Mouse (Mus musculus): ENCODE data around the gene Map2k5. TPM values are rescaled to one million over a fixed set of nuclear protein-coding genes. Genes with fewer than 3 reads are reported as not detected.
A peak's percentile ranks its signal among the peaks of the same experiment; 100 is the strongest.

The Map2k5 gene
- polyA plus RNA-seq, 1 experiment: 41.2 TPM

GRCm38 (mm10) chr9:63215031-63215430 lies 162.7 kb downstream of the Map2k5 start:
- TF ChIP-seq CTCF (IDR thresholded peaks at IDR 0.05; ENCODE audit: borderline replicate concordance, extremely low read depth, insufficient read depth, insufficient read length): no peak
- TF ChIP-seq POLR2A (IDR thresholded peaks at IDR 0.05; ENCODE audit: borderline replicate concordance, extremely low read depth, insufficient read depth, insufficient read length, poor library complexity, severe bottlenecking): no peak
- DNase-seq (ENCODE audit: low read depth): no peak

- peak; percentile 68 for DNase-seq (ENCODE audit: low read depth)
- TF ChIP-seq POLR2A (IDR thresholded peaks at IDR 0.05; ENCODE audit: borderline replicate concordance, extremely low read depth, insufficient read depth, insufficient read length, poor library complexity, severe bottlenecking) (no peak), CTCF (IDR thresholded peaks at IDR 0.05; ENCODE audit: borderline replicate concordance, extremely low read depth, insufficient read depth, insufficient read length) (no peak)
These were observed 170.9 kb downstream of the Map2k5 start for GRCm38 (mm10) chr9:63206769-63207276.

- no peak for DNase-seq (ENCODE audit: low read depth)
These were observed 174.2 kb downstream of the Map2k5 start for GRCm38 (mm10) chr9:63203461-63203860.

GRCm38 (mm10) chr9:63201376-63202323 lies 176.1 kb downstream of the Map2k5 start:
- TF ChIP-seq CTCF (IDR thresholded peaks at IDR 0.05; ENCODE audit: borderline replicate concordance, extremely low read depth, insufficient read depth, insufficient read length): no peak
- TF ChIP-seq POLR2A (IDR thresholded peaks at IDR 0.05; ENCODE audit: borderline replicate concordance, extremely low read depth, insufficient read depth, insufficient read length, poor library complexity, severe bottlenecking): no peak

More at GRCm38 (mm10) chr9:63203461-63203860, 174.2 kb downstream of the Map2k5 start:
- TF ChIP-seq CTCF (IDR thresholded peaks at IDR 0.05; ENCODE audit: borderline replicate concordance, extremely low read depth, insufficient read depth, insufficient read length): no peak
- TF ChIP-seq POLR2A (IDR thresholded peaks at IDR 0.05; ENCODE audit: borderline replicate concordance, extremely low read depth, insufficient read depth, insufficient read length, poor library complexity, severe bottlenecking): no peak

GRCm38 (mm10) chr9:63197252-63197651 lies 180.4 kb downstream of the Map2k5 start:
- peak; percentile 78 for DNase-seq (ENCODE audit: low read depth)
- TF ChIP-seq CTCF (IDR thresholded peaks at IDR 0.05; ENCODE audit: borderline replicate concordance, extremely low read depth, insufficient read depth, insufficient read length) (no peak), POLR2A (IDR thresholded peaks at IDR 0.05; ENCODE audit: borderline replicate concordance, extremely low read depth, insufficient read depth, insufficient read length, poor library complexity, severe bottlenecking) (no peak)

More at GRCm38 (mm10) chr9:63201376-63202323, 176.1 kb downstream of the Map2k5 start:
- DNase-seq (ENCODE audit: low read depth): no peak

- TF ChIP-seq CTCF (IDR thresholded peaks at IDR 0.05; ENCODE audit: borderline replicate concordance, extremely low read depth, insufficient read depth, insufficient read length) (no peak), POLR2A (IDR thresholded peaks at IDR 0.05; ENCODE audit: borderline replicate concordance, extremely low read depth, insufficient read depth, insufficient read length, poor library complexity, severe bottlenecking) (no peak)
These were observed 181.5 kb downstream of the Map2k5 start for GRCm38 (mm10) chr9:63196114-63196682.

GRCm38 (mm10) chr9:63195523-63195922 lies 182.2 kb downstream of the Map2k5 start:
- no peak for DNase-seq (ENCODE audit: low read depth)
- TF ChIP-seq CTCF (IDR thresholded peaks at IDR 0.05; ENCODE audit: borderline replicate concordance, extremely low read depth, insufficient read depth, insufficient read length): no peak
- TF ChIP-seq POLR2A (IDR thresholded peaks at IDR 0.05; ENCODE audit: borderline replicate concordance, extremely low read depth, insufficient read depth, insufficient read length, poor library complexity, severe bottlenecking): no peak

More at GRCm38 (mm10) chr9:63196114-63196682, 181.5 kb downstream of the Map2k5 start:
- DNase-seq (ENCODE audit: low read depth): no peak

GRCm38 (mm10) chr9:63194791-63195190 lies 182.9 kb downstream of the Map2k5 start:
- peak; percentile 42 for DNase-seq (ENCODE audit: low read depth)
- no peak for TF ChIP-seq CTCF (IDR thresholded peaks at IDR 0.05; ENCODE audit: borderline replicate concordance, extremely low read depth, insufficient read depth, insufficient read length)
- no peak for TF ChIP-seq POLR2A (IDR thresholded peaks at IDR 0.05; ENCODE audit: borderline replicate concordance, extremely low read depth, insufficient read depth, insufficient read length, poor library complexity, severe bottlenecking)

GRCm38 (mm10) chr9:63192809-63193208 lies 184.9 kb downstream of the Map2k5 start:
- TF ChIP-seq POLR2A (IDR thresholded peaks at IDR 0.05; ENCODE audit: borderline replicate concordance, extremely low read depth, insufficient read depth, insufficient read length, poor library complexity, severe bottlenecking): no peak
- no peak for TF ChIP-seq CTCF (IDR thresholded peaks at IDR 0.05; ENCODE audit: borderline replicate concordance, extremely low read depth, insufficient read depth, insufficient read length)
- DNase-seq (ENCODE audit: low read depth): no peak

GRCm38 (mm10) chr9:63187310-63187709 lies 190.4 kb downstream of the Map2k5 start:
- no peak for DNase-seq (ENCODE audit: low read depth)
- no peak for TF ChIP-seq CTCF (IDR thresholded peaks at IDR 0.05; ENCODE audit: borderline replicate concordance, extremely low read depth, insufficient read depth, insufficient read length)
- no peak for TF ChIP-seq POLR2A (IDR thresholded peaks at IDR 0.05; ENCODE audit: borderline replicate concordance, extremely low read depth, insufficient read depth, insufficient read length, poor library complexity, severe bottlenecking)

GRCm38 (mm10) chr9:63185249-63185648 lies 192.5 kb downstream of the Map2k5 start:
- DNase-seq (ENCODE audit: low read depth): no peak
- no peak for TF ChIP-seq POLR2A (IDR thresholded peaks at IDR 0.05; ENCODE audit: borderline replicate concordance, extremely low read depth, insufficient read depth, insufficient read length, poor library complexity, severe bottlenecking)
- no peak for TF ChIP-seq CTCF (IDR thresholded peaks at IDR 0.05; ENCODE audit: borderline replicate concordance, extremely low read depth, insufficient read depth, insufficient read length)

Data from brain, embryonic 14.5 days (tissue).